Mouse (Mus musculus) heart, postnatal 25 days (tissue): Measurements from ENCODE around the gene Gm10197. TPM values are rescaled to one million over a fixed set of nuclear protein-coding genes. Genes with fewer than 3 reads are reported as not detected.

Source experiments
- DNase-seq: peaks from one replicate; pipeline ENCODE4 v3.0.0; 2022; ENCODE audit warnings: low spot score
- intact Hi-C: fragments of 180-260 bp; cut with DNase I; formaldehyde crosslinking; loops from one replicate; pipeline ENCODE4 v1.15.1; 2025
- total RNA-seq, 2 experiments: library from RNA; stranded (reverse); gene quantifications; 2 replicates each; pipeline ENCODE4 v1.2.3; 2021

Gene Gm10197
- total RNA-seq, 2 experiments from 2014 or later: not detected

DNA sequence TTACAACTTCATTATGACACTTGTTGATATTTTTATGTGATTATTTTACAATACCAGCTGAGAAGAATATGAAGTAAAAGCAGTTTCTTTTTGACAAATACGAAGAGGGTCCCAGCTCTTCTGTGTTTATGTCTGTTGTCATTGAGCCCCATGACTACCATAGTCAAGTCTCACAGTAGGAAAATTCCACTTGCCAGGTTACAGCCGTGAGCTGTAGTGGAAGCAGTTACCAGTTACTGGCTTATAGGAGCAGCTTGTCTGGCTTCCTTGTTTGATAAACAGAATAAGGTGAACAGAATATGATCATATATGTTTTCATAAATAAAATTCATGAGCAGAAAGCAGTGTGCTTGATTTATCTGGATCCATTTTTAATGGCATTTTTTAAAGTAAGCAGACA, 7.0 kb downstream of the Gm10197 start:
- DNase-seq: no peak
- intact Hi-C loops: loop anchor here (10.0 kb wide), 1 partner anchor 220 kb away; the partner anchor contains the start of gene Add3

DNA sequence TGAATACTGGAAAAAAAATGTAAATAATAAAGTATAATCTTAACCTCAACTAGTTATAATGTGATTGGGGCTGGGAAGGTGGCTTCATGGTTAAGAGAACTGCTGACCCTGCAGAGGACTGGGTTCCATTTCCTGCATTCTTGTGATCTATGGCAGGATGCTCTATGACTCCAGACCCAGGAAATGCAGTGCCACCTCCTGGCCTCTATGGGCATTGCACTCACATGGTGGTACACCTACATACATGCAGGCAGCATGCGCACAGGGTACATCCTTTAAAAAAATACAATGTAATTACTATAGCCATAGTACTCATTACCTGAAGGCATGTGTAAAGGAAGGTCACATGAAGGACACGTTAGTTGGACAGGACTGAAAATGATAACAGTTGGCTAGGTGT, 8.6 kb downstream of the Gm10197 start:
- intact Hi-C loops: loop anchor here (10.0 kb wide), 1 partner anchor 218 kb away; the partner anchor contains the start of gene Add3
- DNase-seq: no peak

DNA sequence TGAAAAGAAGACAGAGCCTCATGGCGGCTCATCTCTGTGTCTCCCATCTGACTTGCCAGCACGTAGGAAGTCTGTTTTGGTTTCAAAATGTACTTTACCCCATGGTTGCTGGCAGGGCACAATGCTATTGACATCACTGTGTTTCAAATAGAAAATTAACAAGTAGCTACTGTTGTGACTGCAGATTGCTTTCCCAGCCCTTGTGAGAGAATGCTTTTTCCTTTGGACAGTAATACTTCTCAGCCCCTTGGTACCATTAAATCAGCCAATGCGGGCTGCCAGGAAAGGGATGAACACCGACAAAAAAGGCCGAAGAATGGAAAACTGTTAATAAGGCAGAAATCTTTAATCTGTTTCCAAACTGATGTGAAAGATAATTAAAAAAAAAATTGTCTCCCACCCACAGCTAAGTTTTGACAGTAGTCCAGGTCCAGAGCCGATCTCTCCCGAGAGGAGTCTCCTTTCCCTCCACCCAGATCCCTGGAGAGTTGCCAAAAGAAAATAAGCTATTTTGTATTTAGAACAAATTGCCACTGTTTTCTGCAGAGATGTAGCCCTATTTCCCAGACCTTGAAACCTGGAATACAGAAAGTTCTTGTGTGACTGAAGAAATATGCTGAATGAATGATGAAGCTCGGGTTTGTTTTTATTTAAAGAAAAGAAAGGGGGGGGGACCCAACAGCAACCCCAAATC, 11.2 kb downstream of the Gm10197 start:
- intact Hi-C loops: loop anchor here (10.0 kb wide), 1 partner anchor 216 kb away; the partner anchor contains the start of gene Add3
- DNase-seq: no peak

DNA sequence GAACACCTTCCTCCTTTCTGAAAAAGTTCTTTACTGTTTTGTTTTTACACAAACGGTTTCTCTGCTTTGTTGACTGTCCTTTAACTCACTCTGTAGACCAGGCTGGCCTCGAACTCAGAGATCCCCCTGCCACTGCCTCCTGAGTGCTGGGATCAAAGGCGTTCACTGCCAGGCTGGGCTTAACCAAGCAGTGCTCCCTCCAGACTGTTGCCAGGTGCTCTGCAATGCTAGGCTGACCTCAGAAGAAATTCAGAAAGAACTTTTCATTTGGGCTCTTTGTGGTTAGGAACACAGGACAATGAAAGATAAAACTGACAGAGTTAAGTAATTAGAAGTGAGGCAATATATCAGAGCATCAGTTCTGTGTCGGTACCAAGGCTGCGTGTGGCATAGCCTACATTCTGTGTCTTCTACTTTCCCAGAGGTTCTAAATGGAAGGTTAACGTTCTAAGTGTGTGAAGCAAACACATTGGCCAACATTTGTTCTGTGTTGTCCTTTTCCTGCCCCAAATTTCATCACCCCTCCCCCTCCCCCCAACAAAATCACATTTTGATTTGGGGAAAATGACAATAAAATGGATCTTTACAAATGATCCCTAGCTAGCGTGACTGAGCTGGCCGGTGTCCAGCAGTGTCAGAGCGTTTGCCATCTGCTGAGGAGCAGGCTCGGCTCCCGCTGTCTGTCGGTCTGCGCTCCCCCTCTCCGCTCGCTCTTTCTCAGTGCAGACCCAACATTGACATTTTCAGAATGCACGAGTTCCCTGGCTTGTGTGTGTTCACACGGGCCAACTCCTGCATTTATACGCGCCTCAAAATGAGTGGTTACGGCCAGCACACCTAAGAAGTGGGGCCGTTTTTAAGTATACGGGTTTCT, 12.2 kb downstream of the Gm10197 start:
- intact Hi-C loops: loop anchor here (10.0 kb wide), 1 partner anchor 215 kb away; the partner anchor contains the start of gene Add3
- no peak for DNase-seq

DNA sequence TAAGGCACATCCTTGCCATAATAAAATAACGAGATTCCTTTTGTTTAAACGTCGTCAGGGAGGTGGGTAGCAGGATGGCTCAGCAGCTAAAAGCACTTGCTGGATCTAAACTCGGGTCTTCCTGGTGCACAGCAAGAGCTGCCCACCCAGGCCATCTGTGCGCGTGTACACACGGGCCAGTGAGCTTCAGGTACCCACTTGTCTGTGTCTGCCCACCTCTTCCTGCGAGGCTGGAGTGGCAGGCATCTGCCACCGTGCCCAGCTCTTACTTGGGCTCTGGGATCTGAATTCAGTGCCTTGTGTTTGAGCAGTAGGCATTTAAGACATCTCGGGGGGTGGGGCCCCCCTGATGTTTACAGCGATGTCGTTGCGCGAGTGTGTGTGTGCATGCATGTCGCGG, 16.5 kb downstream of the Gm10197 start:
- no peak for DNase-seq
- intact Hi-C loops: no loop called here

DNA sequence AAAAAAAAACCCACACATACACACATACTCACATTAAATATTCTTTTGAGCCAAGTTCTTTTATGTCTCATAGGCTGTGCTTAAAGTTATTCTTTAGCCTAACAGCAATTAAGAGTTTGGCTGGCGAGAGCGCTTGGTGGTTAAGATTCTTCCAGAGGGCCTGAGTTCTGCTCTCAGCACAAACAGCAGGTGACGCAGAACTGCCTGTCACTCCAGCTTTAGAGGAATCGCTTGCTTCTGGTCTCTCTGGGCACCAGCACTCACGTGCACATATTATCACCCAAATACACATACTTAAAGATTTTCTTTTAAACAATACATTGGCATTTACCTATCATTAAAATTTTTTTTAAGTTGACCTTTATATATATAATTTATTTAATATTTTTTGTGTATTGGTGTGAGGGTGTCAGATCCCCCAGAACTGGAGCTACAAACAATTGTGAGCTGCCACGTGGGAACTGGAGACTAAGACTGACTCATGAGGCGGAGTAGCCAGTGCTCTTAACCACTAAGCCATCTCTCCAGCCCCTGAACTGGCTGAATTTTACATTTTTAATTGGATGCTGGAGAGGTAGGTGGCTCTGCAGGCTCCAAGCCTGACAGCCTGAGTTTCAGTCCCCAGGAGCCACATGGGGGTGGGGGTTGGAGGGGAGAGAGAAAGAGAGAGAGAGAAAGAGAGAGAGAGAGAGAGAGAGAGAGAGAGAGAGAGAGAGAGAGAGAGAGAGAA, 17.1 kb downstream of the Gm10197 start:
- intact Hi-C loops: no loop called here
- no peak for DNase-seq

DNA sequence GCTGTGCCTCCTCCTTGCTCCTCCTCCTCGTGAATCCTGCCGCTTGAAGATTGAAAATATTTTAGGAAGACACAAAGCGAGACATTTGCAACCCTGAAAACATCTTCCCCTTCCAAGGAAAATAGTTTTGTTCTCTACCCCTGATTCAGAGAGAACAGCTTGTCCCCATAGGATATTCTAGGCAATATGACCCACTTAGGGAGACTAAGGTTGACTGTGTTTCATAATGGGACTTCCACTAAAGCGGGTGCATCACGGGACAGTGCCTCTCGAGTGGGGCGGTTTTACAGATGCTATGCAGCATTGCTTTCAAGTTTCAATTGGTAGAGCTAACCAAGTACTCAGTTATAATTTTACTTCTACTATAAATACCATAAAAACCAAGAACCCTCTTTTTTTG, 17.7 kb downstream of the Gm10197 start:
- DNase-seq: no peak
- intact Hi-C loops: no loop called here

DNA sequence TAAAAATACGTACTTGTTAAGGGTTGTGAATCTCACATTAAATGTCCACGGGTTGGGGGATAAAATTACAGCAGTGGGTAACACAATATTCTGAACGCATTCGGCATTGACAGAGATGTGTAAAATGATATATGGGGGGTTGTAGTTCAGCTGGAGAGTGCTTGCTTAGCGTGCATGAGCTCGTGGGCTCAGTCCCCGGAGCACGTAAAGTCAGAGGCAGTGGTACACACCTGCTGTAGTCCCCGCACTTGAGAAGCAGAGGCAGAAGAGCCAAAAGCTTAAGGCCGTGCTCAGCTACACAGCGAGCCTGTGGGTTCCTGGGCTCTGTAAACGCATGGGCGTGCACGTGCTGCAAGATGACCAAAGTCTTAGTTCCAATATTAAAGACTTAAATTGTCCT, 25.8 kb downstream of the Gm10197 start:
- intact Hi-C loops: no loop called here
- DNase-seq: no peak

DNA sequence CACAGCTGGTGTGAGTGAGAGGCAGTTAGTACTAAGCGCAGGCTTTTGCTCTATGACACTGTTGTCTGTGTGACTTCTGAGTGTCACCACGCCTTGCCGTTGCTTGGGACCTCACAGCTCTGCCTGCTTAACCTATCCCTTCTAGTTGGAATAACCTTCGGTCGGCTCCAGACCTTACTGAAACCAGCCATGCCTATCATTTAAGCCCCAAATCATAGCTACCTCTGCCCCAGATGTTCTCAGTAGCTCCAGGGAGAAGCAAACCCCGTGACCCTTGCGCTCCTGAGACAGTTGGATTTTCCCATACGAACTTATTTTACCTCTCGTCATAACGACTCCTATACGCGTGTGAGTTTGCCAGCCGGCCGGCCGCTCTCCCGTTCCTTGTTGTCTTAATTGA, 27.5 kb downstream of the Gm10197 start:
- DNase-seq: no peak
- intact Hi-C loops: no loop called here

DNA sequence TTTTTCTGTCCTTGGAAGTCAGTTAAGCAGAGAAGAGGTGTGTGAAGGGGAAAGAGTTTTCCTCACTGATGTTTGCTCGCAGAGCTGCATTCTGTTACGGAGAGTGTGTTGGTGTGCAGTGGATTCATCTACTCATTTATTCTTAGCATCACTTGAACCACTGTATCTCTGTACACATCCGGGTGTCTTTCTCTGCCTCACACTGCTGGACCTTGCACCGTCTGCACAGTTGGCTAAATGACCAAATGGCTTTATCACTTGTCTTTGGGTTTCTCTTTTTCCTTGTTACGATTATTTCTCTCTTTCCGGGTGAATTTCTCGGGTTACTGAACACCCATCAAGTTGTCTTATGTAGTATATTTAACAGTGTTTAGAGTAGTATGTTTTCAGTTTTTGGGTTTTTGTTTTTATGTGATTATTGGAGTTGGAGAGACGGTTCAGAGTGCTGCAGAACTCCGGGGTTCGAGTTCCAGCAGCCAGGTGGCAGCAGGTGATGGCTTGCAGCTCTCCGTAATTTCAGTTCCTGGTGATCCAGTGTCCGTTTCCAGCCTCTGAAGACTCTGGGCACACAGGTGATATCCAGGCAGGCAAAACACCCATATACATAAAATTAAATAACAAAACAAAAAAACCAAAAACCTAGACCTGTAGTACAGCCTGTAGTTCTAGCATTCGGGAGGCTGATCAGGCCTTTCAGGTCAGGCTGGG, 28.2 kb downstream of the Gm10197 start:
- intact Hi-C loops: no loop called here
- DNase-seq: no peak

DNA sequence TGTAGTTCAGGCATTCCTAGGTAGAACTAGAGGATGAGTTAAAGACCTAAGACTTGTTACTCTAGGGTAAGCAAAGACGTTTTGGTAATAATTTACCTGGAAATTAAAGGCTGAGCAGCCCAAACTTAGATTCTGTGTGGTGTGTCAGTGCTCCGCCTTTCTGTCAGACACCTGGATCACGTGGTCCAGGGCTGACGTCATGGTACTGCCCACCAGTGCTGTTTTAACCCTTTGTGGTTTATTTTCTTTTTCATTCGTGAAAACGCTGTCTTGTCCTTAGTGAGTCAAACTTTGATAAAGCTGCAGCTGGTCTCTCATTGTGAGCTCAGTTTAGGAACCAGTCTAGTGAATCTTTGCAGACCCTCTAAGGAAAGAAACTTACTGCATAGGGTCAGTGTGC, 31.1 kb downstream of the Gm10197 start:
- no peak for DNase-seq
- intact Hi-C loops: no loop called here

DNA sequence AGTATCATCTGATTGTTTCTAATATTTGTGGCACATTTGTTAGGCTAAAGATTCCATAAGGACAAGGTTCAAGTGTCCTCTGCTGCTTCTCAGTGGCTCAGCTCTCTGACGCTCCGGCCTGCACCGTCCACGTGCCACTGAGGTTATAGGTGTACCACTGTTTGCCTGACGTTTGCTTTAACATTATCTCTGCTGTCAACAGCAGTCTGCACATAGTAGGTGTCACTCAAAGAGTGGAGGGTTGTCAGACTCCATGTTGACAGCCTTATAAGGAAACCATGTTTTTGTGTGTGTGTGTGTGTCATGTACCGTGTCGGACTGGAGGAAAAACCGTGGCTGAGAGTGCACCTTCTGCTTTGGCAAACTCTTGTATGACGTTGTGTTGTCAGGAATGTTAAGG, 36.3 kb downstream of the Gm10197 start:
- intact Hi-C loops: loop anchor here (5.0 kb wide), 1 partner anchor 33 kb away; no protein-coding TSS in a partner anchor
- no peak for DNase-seq

DNA sequence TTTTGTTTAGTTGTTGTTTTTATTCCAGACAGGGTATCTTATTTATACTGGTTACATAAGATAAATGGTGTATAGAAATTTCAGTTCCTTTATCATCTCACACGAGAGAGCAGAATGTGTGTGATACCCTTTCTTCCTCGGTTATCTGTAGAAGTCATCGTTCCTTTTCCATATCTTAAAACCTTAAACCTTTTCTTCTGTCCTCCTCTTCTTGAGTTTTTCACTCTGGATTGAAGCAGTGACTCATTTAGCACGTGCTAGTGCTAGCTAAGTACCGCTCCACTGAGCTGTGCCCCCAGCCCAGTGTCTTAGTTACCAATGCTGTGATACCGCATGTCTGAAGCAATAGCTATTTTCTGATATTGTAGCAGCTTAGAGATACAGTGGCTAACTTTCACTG, 37.8 kb downstream of the Gm10197 start:
- intact Hi-C loops: no loop called here
- DNase-seq: no peak

DNA sequence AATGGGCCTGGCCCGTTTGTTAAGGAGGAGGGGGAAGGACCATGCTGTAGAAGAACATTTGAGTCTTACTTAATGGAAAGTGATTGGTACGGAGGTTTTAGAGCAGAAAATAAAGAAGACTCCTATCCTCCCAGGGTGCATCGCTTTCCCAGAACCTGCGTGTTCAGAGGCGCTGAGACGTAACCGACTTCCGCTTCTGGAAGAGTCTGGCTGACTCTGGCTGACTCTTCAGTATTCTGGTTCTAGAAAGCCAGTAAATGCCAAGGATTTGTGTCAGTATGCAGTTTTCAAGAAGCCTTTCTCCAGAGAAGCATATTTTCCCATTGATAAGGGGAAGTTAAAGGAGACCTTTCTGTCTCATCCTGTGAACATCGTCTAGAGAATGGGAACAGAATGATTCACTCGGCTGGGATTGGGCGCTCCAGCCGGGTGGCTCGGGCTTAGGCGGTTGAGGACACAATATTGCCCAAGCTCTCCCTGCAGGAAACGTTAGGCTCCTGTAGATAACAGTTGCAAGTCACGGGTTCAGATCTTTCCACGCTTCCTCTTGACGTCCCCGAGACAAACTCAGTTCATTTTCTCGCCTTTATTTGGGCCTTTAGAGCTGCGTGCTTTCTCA, 39.6 kb downstream of the Gm10197 start:
- intact Hi-C loops: loop anchor here (2.0 kb wide), 2 partner anchors 37 to 83 kb away; no protein-coding TSS in a partner anchor
- DNase-seq: no peak

DNA sequence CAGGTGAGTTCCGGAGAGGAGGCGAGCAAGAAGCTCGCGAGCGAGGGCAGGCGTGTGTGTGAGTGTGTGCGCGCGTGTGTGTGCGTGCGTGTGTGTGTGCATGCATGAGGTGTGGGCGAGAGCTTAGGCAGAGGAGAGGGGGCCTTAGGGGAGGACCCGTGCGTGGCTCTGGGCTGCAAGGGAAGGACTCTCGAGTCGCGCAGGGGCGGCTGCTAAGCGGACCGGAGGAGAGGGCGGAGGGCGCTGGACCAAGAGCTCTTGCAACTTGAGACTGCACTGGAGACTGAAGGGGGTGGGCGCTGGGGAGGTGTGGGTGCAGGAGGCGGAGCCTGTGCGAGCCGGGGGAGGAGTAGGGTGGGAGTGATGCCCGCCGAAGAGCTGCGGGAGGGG, 41.6 kb downstream of the Gm10197 start:
- intact Hi-C loops: loop anchor here (2.0 kb wide), 3 partner anchors 15 to 81 kb away; no protein-coding TSS in a partner anchor

DNA sequence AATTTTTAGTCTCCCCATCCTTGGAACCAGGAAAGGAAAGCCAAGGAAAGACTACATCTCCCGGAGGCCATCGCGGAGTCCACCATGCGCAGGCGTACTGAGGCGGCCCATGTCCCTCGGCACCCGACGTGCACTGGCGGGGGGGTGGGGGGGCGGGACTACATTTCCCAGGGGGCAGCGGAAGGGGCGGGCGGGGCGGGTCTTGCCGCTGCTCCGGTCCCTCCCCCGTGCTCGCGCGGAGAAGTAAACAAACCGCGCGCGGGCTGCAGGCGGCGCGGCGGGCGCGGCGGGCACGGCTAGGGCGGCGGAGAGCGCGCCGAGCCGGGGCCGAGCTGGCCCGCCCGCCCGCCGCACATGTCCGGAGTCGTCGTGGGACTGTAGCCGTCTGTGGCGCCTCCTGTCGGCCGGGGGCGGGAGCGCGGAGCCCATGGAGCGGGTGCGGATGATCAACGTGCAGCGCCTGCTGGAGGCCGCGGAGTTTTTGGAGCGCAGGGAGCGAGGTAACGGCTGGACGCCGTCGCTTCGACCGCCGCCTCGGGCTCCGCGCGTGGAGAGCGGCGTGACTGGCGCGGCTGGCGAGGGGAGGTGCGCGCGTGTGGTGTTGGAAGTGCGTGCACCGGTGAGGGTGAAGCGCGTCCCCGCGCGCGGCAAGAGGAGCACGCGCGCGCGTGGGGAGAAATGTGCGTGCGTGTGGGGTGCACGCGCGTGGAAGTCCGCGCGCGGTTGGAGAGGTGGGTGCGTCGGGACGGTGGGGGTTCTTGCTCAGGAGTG, 42.2 kb downstream of the Gm10197 start:
- intact Hi-C loops: loop anchor here (2.0 kb wide), 1 partner anchor 15 kb away; no protein-coding TSS in a partner anchor
- peak; percentile 79 for DNase-seq

More for the DNA sequence above, 41.6 kb downstream of the Gm10197 start:
- DNase-seq: peak; percentile 64

DNA sequence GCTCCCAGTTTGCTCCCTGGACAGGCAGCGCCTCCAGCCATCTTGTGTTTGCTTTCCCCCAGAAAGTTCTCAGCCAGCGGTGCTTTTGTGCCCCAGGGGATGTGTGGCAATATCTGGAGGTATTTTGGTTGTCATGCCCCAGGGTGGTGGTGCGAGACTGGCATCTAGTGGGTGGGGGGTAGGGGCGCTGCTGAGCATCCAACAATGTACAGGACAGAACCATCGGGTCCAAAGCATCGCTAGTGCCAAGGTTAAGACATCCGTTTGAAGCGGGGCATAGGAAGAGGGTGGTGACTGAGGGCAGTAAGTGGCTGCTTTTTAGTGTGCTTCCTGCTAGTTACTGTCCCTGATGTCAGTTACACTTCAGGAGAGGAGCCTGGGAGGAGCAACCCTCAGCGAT, 43.5 kb downstream of the Gm10197 start:
- no peak for DNase-seq
- intact Hi-C loops: loop anchor here (2.0 kb wide), 1 partner anchor 13 kb away; no protein-coding TSS in a partner anchor

DNA sequence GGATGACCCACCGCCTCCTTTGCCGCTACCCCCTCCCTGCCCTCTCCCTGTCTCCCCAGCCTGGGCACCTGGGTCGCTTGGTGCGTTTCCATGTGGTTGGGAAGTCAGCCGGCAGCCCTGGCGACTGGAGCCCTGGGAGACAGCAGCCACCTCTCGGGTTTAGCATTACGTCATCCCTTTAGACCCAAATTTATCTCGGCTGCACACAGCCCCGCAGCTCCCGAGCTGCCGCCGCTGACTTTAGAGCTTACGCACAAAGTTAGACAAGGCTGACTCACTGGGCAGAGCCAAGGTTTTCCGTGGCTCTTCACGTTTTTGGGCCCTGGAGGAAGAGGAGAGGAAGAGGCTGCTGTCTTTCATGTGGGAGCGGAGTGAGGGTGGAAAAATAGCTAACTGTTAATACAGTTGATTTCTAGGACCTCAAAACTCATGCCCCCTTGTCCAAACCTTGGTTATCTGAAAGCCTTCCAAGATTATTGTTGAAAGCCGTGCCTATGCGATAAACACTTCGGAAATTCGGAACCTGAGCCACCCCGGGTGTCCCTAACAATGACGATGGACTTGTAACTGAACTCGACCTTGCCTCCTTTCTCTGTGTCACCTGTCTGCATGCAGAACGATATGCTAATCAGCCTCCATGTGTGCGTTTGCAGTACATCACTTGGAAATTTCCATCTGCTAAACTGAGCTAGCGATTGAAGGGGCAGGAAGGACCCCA, 45.8 kb downstream of the Gm10197 start:
- peak; percentile 67 for DNase-seq
- intact Hi-C loops: no loop called here
